Mouse (Mus musculus) lung, adult 2 months (tissue): Measurements from ENCODE around the gene Slx4ip. TPM values are rescaled to one million over a fixed set of nuclear protein-coding genes. Genes with fewer than 3 reads are reported as not detected.
"Not testable (repeated sequence)": the region's sequence is repeated elsewhere in the genome, so short reads cannot be mapped to it uniquely, and the experiment has no call there.

Experiments used
- DNase-seq: peaks from one replicate; pipeline ENCODE4 v3.0.0; 2022
- H3K4me1 ChIP-seq: fragments of 200-500 bp; 2 replicates; pipeline ENCODE4 v1.6.1; 2011; ENCODE audit warnings: low read length; ENCODE audit not compliant: control insufficient read depth, insufficient read depth
- H3K4me3 ChIP-seq: fragments of 200-500 bp; replicated peaks from 2 replicates; pipeline ENCODE3; 2011; ENCODE audit warnings: low read depth, mild to moderate bottlenecking, control low read depth, low read length; ENCODE audit errors: extremely low read depth
- CTCF ChIP-seq: fragments of 200-500 bp; IDR thresholded peaks from 2 replicates; pipeline ENCODE4 v1.5.1; 2011; ENCODE audit warnings: mild to moderate bottlenecking, low read length, control low read depth; ENCODE audit not compliant: insufficient read depth
- POLR2A ChIP-seq: fragments of 200-500 bp; IDR thresholded peaks from 2 replicates; pipeline ENCODE4 v1.6.1; 2011; ENCODE audit warnings: low read depth, mild to moderate bottlenecking, control low read depth, low read length, borderline replicate concordance; ENCODE audit errors: extremely low read depth
- WGBS: fragments of 180-500 bp; shearing (Covaris S2); methylation state at CpG from one replicate; pipeline ENCODE4 v1.1.7; 2018; 5-methylcytosine and 5-hydroxymethylcytosine counted together
- polyA plus RNA-seq: library from polyadenylated mRNA; depleted of rRNA; stranded (reverse); fragments of >200 nt; gene quantifications from 2 replicates; pipeline ENCODE4 v1.2.3, GENCODE M21; 2012; rRNA removed

Slx4ip gene
- polyA plus RNA-seq: 0.38 and 0.70 TPM in 2 replicates

DNA sequence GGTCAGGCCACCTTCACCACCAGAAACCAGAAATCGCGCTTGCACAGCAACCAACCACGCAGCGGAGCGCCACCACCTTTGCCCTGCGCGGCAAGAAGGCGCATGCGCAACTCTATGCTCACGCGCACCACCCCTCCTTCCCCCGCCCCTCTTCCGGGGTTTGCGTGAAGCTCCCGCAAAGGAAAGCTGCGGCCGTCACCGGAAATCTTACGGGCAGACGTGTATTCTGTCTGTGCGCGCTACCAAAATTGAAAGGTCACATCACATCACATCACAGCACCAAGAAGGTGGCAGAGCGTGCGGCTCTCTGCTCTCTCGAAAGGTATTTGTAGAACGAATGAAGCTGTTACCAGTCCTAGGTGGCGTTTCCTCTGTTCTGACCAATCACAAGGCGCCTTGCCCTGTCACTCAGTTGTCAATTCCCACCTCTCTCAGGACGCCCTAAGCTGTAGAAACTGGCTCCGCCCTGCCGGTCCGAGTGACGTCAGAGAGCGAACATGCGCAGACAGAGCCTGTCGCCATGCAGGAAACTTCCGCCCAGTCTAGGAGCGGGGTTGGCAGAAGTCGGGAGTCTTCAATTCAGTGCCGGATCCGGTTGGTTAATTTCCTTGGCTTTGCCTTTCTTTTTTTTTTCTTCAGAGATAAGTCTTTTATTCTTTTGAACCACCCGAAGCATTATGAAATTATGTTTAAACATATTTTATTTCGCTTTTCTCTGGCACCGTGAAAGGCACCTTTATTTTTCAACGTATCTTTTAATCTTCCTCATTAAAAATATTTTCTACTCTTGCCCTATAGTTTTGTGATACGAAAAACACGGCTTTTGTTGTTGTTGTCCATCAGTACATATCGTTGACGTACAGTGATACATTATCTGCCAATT lies at the start of gene Slx4ip, which contains the start of the genes AL731706.1 and Mkks:
Slx4ip (plus strand) TSS at position 151 of the 883 bp plus-strand sequence.
AL731706.1 (minus strand) TSS at position 322 of the 883 bp plus-strand sequence.
Mkks (minus strand) TSS at position 322 of the 883 bp plus-strand sequence.
- under 1% methylated on average over 49 of the region's 49 CpGs for WGBS
- TF ChIP-seq CTCF (no peak), POLR2A (peak; percentile 86)
- peak; percentile 100 for DNase-seq

DNA sequence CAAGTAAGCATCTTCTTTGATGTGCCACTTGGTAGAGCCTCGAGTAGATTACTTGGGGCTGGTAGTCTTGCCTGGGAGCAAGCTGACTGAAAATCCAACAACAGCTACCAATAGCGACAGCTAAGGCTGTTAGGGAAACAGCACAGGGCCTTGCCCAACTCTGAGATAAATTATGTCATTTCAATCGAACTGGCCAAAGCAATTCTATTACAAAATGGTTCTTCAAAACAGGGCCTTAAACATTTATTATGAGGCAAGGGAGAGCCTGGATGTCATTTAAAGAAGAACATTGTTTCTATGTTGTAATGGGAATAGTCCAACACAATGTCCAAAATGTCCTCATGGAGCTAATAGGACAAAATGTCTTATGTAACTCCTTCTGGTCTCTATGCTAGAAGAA lies 40.7 kb upstream of the Slx4ip start:
- no peak for DNase-seq
- TF ChIP-seq CTCF (no peak), POLR2A (no peak)
- WGBS: 55% methylated on average over 3 of the region's 3 CpGs
- H3K4me1 ChIP-seq: no peaks in the 10 kb centered on the region
- H3K4me3 ChIP-seq: no peak overlapping the region

More for the DNA sequence above, at the start of gene Slx4ip, which contains the start of the genes AL731706.1 and Mkks:
- H3K4me3 ChIP-seq: peak within 1 kb of the TSS; percentile 95
- 0 out of 2 replicates have a peak, but pooled peaks cover 3% of the 10 kb centered on the region for H3K4me1 ChIP-seq

DNA sequence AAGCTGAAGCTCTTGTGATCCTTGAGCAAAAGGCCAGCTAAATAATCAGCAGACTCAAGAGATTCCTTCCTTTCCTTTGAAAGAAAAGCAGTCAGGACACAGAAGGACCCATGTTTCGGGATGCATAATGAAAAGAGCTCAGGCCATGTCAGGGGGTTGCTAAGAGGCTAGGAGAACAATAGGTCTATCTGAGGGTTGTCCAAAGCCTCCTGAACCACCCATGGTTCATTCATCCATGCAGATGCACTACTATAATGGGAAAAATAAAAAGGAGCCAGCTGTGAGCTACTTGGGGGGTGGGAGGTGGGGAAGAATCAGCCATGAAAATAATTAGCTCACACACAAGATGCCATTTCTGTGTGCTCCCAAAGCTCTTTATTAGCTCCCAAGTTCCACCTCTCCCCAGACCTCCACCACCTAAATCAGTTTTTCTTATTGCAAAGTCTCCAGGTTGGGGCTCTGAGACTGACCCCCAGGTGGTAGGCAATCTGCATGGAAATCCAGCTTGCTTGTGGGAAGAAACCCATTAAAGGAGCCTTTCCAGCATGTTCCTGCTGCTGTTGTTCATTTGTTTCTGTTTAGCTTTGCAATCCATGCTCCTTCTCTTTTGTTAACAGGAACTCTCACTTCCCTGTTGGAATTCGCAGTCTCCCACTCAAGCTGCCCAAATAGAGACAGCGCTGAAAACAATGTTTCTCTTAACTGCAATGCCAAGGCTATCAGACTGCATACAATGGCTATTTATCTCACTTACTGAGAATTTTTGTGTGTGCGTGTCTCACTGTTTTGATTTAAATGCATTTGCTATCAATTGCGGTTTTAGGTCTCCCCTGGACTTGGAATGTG lies 36.3 kb upstream of the Slx4ip start:
- H3K4me3 ChIP-seq: no peak overlapping the region
- 58% methylated on average over 5 of the region's 5 CpGs for WGBS
- no peaks in the 10 kb centered on the region for H3K4me1 ChIP-seq
- TF ChIP-seq CTCF: no peak
- no peak for TF ChIP-seq POLR2A
- DNase-seq: no peak

DNA sequence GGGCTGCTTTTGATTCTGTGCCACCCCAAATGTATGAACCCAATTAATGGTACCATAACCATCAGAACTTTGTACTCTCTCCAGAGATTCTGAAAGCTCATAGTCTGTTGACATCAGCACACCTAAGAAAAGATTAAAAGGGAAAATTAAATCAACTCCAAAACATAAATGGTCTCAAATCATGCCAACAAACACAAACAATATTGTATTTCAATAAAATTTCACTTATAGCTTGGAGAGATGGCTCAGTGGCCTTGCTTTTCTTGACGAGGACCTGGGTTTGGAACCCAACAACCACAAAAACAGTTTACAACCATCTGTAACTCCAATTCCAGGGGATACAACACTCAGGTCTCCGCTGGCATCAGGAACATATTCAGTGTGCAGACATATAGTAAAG lies 5.4 kb upstream of the Slx4ip start, which contains the start of gene AL731706.2:
AL731706.2 (minus strand) TSS at position 101 of the 400 bp plus-strand sequence.
- TF ChIP-seq CTCF (no peak), POLR2A (no peak)
- H3K4me3 ChIP-seq: no peak within 1 kb of the TSS
- 0 out of 2 replicates have a peak, but pooled peaks cover 3% of the 10 kb centered on the region for H3K4me1 ChIP-seq
- DNase-seq: no peak
- 95% methylated on average over 2 of the region's 2 CpGs for WGBS

DNA sequence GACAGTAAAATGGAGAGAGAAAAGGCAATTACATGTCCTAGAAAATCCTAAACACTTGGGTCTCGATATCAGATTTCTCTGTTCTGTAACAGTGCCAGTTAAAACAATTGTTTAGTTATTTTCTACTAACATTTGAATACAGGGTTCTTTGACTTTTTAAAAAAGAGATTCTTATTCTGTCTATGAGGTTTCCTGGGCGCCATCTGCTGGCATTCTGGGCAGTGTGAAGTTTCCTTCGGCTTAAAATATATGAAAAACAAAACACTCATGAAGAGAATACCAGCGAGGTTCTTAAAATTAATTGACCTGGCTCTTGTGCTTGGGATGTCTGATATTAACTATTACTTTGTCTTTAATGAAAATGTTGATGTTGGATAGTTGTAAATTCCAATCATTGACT lies 4.2 kb upstream of the Slx4ip start:
- WGBS: 34% methylated on average over 4 of the region's 4 CpGs

DNA sequence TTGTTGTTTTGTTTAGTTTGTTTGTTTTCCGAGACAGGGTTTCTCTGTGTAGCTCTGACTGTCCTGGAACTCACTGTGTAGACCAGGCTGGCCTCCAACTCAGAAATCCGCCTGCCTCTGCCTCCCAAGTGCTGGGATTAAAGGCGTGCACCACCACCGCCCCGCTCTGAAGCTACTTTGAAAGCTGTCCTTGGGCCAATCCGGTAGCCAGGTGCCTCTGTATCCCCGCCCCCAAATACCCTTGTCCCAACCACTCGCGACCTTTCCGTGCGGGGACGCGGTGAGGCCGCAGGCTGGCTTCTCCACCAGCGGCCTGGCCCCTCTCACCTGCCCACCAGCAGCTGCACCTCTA lies 326 bp upstream of the Slx4ip start:
- 3% methylated on average over 15 of the region's 15 CpGs for WGBS
- not testable (repeated sequence) for H3K4me1 ChIP-seq, DNase-seq

More for the DNA sequence above, 4.2 kb upstream of the Slx4ip start:
- H3K4me3 ChIP-seq: no peak overlapping the region
- no peak for DNase-seq
- 0 out of 2 replicates have a peak, but pooled peaks cover 3% of the 10 kb centered on the region for H3K4me1 ChIP-seq
- no peak for TF ChIP-seq POLR2A
- TF ChIP-seq CTCF: no peak

DNA sequence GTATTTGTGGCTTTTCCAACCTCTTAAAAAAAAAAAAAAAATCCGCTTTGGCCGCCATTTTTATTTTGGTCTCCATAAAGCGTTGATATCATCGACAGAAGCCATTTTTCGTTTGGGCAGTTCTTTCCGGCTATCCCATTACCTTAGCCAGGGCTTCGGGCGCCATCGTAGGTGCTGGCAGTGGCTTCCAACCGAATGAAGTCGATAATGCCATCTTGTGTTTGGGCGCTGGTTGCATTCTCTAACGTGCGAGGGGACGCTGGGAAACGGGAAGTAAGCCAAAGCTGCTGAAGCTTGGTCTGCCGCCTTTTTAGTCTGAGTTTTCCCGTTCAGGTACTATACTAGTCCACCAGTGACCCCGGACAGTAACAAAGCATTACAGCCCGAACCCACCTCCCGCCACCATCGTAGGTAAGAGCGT lies 943 bp downstream of the Slx4ip start:
- under 1% methylated on average over 23 of the region's 23 CpGs for whole genome bisulfite sequencing
- H3K4me1 ChIP-seq: 0 out of 2 replicates have a peak, but pooled peaks cover 3% of the 10 kb centered on the region
- TF ChIP-seq CTCF (no peak), POLR2A (peak; percentile 74; the same call in 1 of the 2 replicates)
- DNase-seq: peak; percentile 91
- peak overlapping the region; percentile 95 for H3K4me3 ChIP-seq

More for the DNA sequence above, 326 bp upstream of the Slx4ip start:
- H3K4me3 ChIP-seq: peak overlapping the region; percentile 93

DNA sequence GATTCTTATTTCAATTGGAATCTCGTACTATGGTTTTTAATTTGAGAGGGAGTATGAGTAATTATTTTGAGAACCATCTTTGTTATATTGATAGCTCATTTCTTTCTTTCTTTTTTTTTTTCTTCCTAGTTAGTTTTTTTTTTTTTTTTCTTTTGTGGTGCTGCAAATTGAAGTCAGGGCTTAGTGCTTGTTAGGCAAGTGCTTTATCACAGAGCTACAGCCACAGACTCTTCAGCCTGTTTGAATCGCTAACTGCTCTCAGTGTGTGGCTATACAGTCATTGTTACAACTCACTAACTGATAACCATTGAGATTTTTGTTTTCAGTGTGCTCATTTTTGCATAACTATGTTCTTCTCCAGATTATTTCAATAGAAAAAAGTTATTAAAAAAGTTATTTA lies 3.5 kb downstream of the Slx4ip start:
- Histone ChIP-seq H3K4me1 (0 out of 2 replicates have a peak, but pooled peaks cover 3% of the 10 kb centered on the region), H3K4me3 (no peak overlapping the region)
- no peak for TF ChIP-seq CTCF
- no peak for TF ChIP-seq POLR2A
- DNase-seq: no peak
- 86% methylated on average over 2 of the region's 2 CpGs for WGBS

DNA sequence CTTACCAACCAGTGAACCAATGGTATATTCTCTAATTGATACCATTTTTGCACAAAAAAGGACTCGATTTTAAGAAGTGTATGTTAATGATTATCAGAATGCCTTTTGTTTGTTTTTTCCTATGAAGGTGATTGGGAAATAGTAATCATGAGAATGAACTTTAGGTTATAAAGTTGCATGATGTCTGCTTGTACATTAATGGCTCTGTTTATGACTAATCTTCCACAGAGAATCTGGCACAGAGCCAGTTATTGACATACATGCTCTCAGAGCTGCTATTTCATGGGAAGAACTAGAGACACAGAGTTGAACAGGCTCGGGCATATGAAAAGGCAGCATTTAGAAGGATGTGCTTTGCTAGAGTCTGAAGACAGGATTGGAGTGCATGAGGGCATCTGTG lies 5.1 kb downstream of the Slx4ip start:
- Histone ChIP-seq H3K4me1 (no peaks in the 10 kb centered on the region), H3K4me3 (no peak overlapping the region)
- TF ChIP-seq CTCF (no peak), POLR2A (no peak)
- 71% methylated on average over 2 of the region's 2 CpGs for WGBS
- no peak for DNase-seq
